Mouse (Mus musculus): ENCODE results near the gene Tex21. TPM values are rescaled to one million over a fixed set of nuclear protein-coding genes. Genes with fewer than 3 reads are reported as not detected.

Tex21 gene
- total RNA-seq, 2 experiments from 2014 or later = not detected

- intact Hi-C loops (cut with DNase I) = no loop called here
- no peak for DNase-seq (ENCODE audit: low spot score in 2 of 2)
Measured at GRCm38 (mm10) chr12:76209429-76209974, 37.0 kb downstream of the Tex21 start.

GRCm38 (mm10) chr12:76200326-76200725 is 46.2 kb downstream of the Tex21 start:
- no peak for DNase-seq (ENCODE audit: low spot score in 2 of 2)
- intact Hi-C loops (cut with DNase I) = no loop called here

GRCm38 (mm10) chr12:76197071-76197470 is 49.5 kb downstream of the Tex21 start:
- intact Hi-C loops (cut with DNase I) = loop anchor here (2.0 kb wide), 2 partner anchors 144 to 410 kb away; no protein-coding TSS in a partner anchor
- no peak for DNase-seq (ENCODE audit: low spot score in 2 of 2)

GRCm38 (mm10) chr12:76196709-76197054 is 49.9 kb downstream of the Tex21 start:
- intact Hi-C loops (cut with DNase I) = loop anchor here (2.0 kb wide), 2 partner anchors 144 to 410 kb away; no protein-coding TSS in a partner anchor
- peak; percentile 81 to 89 for DNase-seq (ENCODE audit: low spot score in 2 of 2)

GRCm38 (mm10) chr12:76195912-76196708 is 50.4 kb downstream of the Tex21 start:
- DNase-seq (ENCODE audit: low spot score in 2 of 2) = peak; percentile 36 to 55
- intact Hi-C loops (cut with DNase I) = loop anchor here (2.0 kb wide), 2 partner anchors 145 to 409 kb away; no protein-coding TSS in a partner anchor

GRCm38 (mm10) chr12:76194526-76194925 is 52.0 kb downstream of the Tex21 start:
- intact Hi-C loops (cut with DNase I) = no loop called here
- DNase-seq (ENCODE audit: low spot score in 2 of 2) = no peak

- intact Hi-C loops (cut with DNase I) = no loop called here
- peak; percentile 28 to 51 for DNase-seq (ENCODE audit: low spot score in 2 of 2)
Measured at GRCm38 (mm10) chr12:76190940-76191339, 55.6 kb downstream of the Tex21 start.

GRCm38 (mm10) chr12:76187849-76188248 is 58.7 kb downstream of the Tex21 start:
- intact Hi-C loops (cut with DNase I) = no loop called here
- DNase-seq (ENCODE audit: low spot score in 2 of 2) = peak; percentile 52 to 71

GRCm38 (mm10) chr12:76186473-76186872 is 60.1 kb downstream of the Tex21 start:
- no peak for DNase-seq (ENCODE audit: low spot score in 2 of 2)
- intact Hi-C loops (cut with DNase I) = no loop called here

GRCm38 (mm10) chr12:76185167-76185816 is 61.3 kb downstream of the Tex21 start:
- intact Hi-C loops (cut with DNase I) = no loop called here
- DNase-seq (ENCODE audit: low spot score in 2 of 2) = no peak

GRCm38 (mm10) chr12:76184271-76184670 is 62.3 kb downstream of the Tex21 start:
- intact Hi-C loops (cut with DNase I) = no loop called here
- no peak for DNase-seq (ENCODE audit: low spot score in 2 of 2)

- DNase-seq (ENCODE audit: low spot score in 2 of 2) = no peak
- intact Hi-C loops (cut with DNase I) = no loop called here
Measured at GRCm38 (mm10) chr12:76182831-76183230, 63.7 kb downstream of the Tex21 start.

- DNase-seq (ENCODE audit: low spot score in 2 of 2) = no peak
- intact Hi-C loops (cut with DNase I) = no loop called here
Measured at GRCm38 (mm10) chr12:76181471-76181870, 65.1 kb downstream of the Tex21 start.

GRCm38 (mm10) chr12:76180442-76180841 is 66.1 kb downstream of the Tex21 start:
- no peak for DNase-seq (ENCODE audit: low spot score in 2 of 2)
- intact Hi-C loops (cut with DNase I) = no loop called here

GRCm38 (mm10) chr12:76179527-76179926 is 67.0 kb downstream of the Tex21 start:
- intact Hi-C loops (cut with DNase I) = loop anchor here (2.0 kb wide), 1 partner anchor 163 kb away; no protein-coding TSS in a partner anchor
- DNase-seq (ENCODE audit: low spot score in 2 of 2) = no peak

GRCm38 (mm10) chr12:76179051-76179450 is 67.5 kb downstream of the Tex21 start:
- intact Hi-C loops (cut with DNase I) = loop anchor here (2.0 kb wide), 1 partner anchor 162 kb away; no protein-coding TSS in a partner anchor
- DNase-seq (ENCODE audit: low spot score in 2 of 2) = no peak

- intact Hi-C loops (cut with DNase I) = loop anchor here (2.0 kb wide), 1 partner anchor 161 kb away; no protein-coding TSS in a partner anchor
- DNase-seq (ENCODE audit: low spot score in 2 of 2) = peak; percentile 41 to 55
Measured at GRCm38 (mm10) chr12:76177864-76178518, 68.6 kb downstream of the Tex21 start.

GRCm38 (mm10) chr12:76177000-76177863 is 69.3 kb downstream of the Tex21 start, which contains the start of gene Esr2:
Gene Esr2, minus strand, starts transcription at chr12:76177259.
- peak; percentile 12 to 13 for DNase-seq (ENCODE audit: low spot score in 2 of 2)
- intact Hi-C loops (cut with DNase I) = no loop called here

- intact Hi-C loops (cut with DNase I) = no loop called here
- DNase-seq (ENCODE audit: low spot score in 2 of 2) = no peak
Measured at GRCm38 (mm10) chr12:76165641-76166040, 80.9 kb downstream of the Tex21 start.

Data from left cerebral cortex, postnatal 25 days (tissue).